Mouse (Mus musculus) lung, adult 2 months (tissue): Measurements from ENCODE around the gene Phf5a.

Experiments used
- CTCF ChIP-seq: fragments of 200-500 bp; IDR thresholded peaks from 2 replicates; pipeline ENCODE4 v1.5.1; 2011; ENCODE audit warnings: mild to moderate bottlenecking, low read length, control low read depth; ENCODE audit not compliant: insufficient read depth
- POLR2A ChIP-seq: fragments of 200-500 bp; IDR thresholded peaks from 2 replicates; pipeline ENCODE4 v1.6.1; 2011; ENCODE audit warnings: low read depth, mild to moderate bottlenecking, control low read depth, low read length, borderline replicate concordance; ENCODE audit errors: extremely low read depth

DNA sequence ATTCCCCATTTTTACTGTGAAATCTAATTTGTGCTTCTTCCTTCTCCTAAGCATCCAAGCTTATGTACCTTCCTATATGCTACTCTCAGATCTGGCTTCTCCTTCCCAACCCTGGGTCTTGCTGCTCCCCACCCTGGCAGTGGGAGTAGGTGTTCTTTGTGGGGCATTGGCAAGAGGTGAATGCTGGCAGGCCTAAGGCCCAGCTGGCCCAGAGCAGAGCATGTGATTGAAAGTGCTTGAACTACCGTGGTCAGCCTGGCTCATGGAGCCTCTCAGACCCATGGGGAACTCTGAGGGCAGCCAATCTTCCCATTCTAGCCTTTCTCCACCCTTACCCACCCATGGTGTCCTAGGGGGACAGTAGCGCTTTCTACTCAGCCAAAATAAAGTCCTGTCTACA, 24.7 kb upstream of the Phf5a start:
- TF ChIP-seq CTCF (no peak), POLR2A (no peak)
